Comparison of ENCODE assay signal across 17 mouse cellular contexts in the genomic region with DNA sequence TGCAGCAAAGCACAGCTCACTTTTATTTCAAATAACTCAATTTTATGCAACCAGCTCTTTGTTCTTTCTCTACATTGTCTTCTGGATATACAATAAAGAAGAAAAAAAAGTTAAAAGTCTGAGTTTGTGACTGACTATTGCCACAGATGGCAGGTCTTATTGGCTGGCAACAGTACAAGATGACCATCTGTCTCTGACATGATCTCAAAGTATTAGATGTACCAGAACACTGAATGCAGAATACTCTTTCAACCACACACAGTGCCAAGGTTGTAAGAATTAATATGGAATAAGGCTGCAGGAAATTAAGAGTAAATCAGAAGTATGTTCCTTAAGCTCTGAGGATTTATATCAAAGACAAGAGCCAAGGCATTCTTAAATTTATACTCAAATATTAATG. TPM values are rescaled to one million over a fixed set of nuclear protein-coding genes. Genes with fewer than 3 reads are reported as not detected.
DNase-seq lines count a peak whose midpoint lies in the region; ATAC-seq and TF ChIP-seq lines count a peak whose summit lies in the region.
"Had no signal": no experiment of that assay in that cellular context is flagged by ENCODE, and none has a peak within 500 bp of the region (broad histone marks: within the 10 kb centered on the region; RNA-seq: fewer than 3 reads in every experiment).

No protein-coding gene starts in this region.

- no peak for TF ChIP-seq EP300 in liver, postnatal 0 days (IDR thresholded peaks at IDR 0.05; ENCODE audit: low read depth)

- peak; percentile 85 for ATAC-seq in cerebellum, adult (ENCODE audit: insufficient number of reproducible peaks, low FRiP score, low TSS enrichment)
- no peak for ATAC-seq in liver, postnatal 0 days
- no peak for ATAC-seq in intestine, postnatal 0 days
- ATAC-seq: midbrain, embryonic 13.5 days had no signal

- no peaks in the 10 kb centered on the region; the same call in 1 of the 2 replicates for H3K36me3 ChIP-seq in thymus, adult 2 months (ENCODE audit: control insufficient read depth, insufficient read depth, low read length)
- H3K36me3 ChIP-seq in liver, postnatal 0 days (replicated peaks; ENCODE audit: insufficient read depth, low read length): no peaks in the 10 kb centered on the region
- H3K36me3 ChIP-seq in intestine, postnatal 0 days (ENCODE audit: control insufficient read depth, insufficient read depth): no peaks in the 10 kb centered on the region
- H3K36me3 ChIP-seq: limb, embryonic 13.5 days; midbrain, embryonic 13.5 days had no signal

- no peak overlapping the region for H3K9ac ChIP-seq in liver, postnatal 0 days (replicated peaks)
- no peak overlapping the region for H3K9ac ChIP-seq in intestine, postnatal 0 days (ENCODE audit: low read depth, low read length)
- H3K9ac ChIP-seq: limb, embryonic 13.5 days; liver, embryonic 13.5 days; lung, embryonic 15.5 days; midbrain, embryonic 13.5 days had no signal

- no peaks in the 10 kb centered on the region for H3K27me3 ChIP-seq in thymus, adult 2 months (ENCODE audit: control insufficient read depth, insufficient read depth, low read length)
- no peaks in the 10 kb centered on the region for H3K27me3 ChIP-seq in liver, postnatal 0 days (ENCODE audit: insufficient read depth, low read length)
- H3K27me3 ChIP-seq in intestine, postnatal 0 days (replicated peaks; ENCODE audit: control insufficient read depth, insufficient read depth, low read length): no peaks in the 10 kb centered on the region
- H3K27me3 ChIP-seq: limb, embryonic 13.5 days; liver, embryonic 13.5 days; lung, embryonic 15.5 days had no signal

- TF ChIP-seq CTCF in layer of hippocampus, adult 2 months (conservative IDR thresholded peaks at IDR 0.05): no peak
- no peak for TF ChIP-seq CTCF in thymus, adult 2 months (IDR thresholded peaks at IDR 0.05; ENCODE audit: borderline replicate concordance, control insufficient read depth, extremely low read depth, insufficient read depth, low read length, poor library complexity)
- no peak for TF ChIP-seq CTCF in liver, postnatal 0 days (IDR thresholded peaks at IDR 0.05; ENCODE audit: low read depth)
- no peak for TF ChIP-seq CTCF in intestine, postnatal 0 days (IDR thresholded peaks at IDR 0.05; ENCODE audit: low read depth)

- no peak for TF ChIP-seq POLR2A in thymus, adult 2 months (IDR thresholded peaks at IDR 0.05; ENCODE audit: control insufficient read depth, extremely low read depth, insufficient read depth, low read length, poor library complexity)

- no peak for DNase-seq in cerebellum, postnatal 4 days (ENCODE audit: low spot score in 2 of 2)
- no peak for DNase-seq in layer of hippocampus, adult 2 months (ENCODE audit: low spot score in 2 of 2)
- DNase-seq in layer of hippocampus, adult 9-11 months: no peak
- DNase-seq in cerebellum, adult 9-10 months: peak; percentile 83
- no peak for DNase-seq in thymus, adult 2 months
- DNase-seq in liver, postnatal 0 days: no peak
- DNase-seq: adrenal gland, postnatal 10 days; kidney, adult 2 months; kidney, postnatal 14 days; liver, embryonic 13.5 days; thymus, postnatal 14 days had no signal

- no peaks in the 10 kb centered on the region for H3K9me3 ChIP-seq in liver, postnatal 0 days (ENCODE audit: low read length)
- H3K9me3 ChIP-seq in intestine, postnatal 0 days (ENCODE audit: control insufficient read depth): no peaks in the 10 kb centered on the region
- H3K9me3 ChIP-seq: limb, embryonic 13.5 days; liver, embryonic 13.5 days; lung, embryonic 15.5 days; midbrain, embryonic 13.5 days had no signal

- H3K27ac ChIP-seq in layer of hippocampus, adult 2 months: peak overlapping the region; percentile 82
- no peak overlapping the region for H3K27ac ChIP-seq in thymus, adult 2 months (ENCODE audit: control insufficient read depth, insufficient read depth, low read length)
- H3K27ac ChIP-seq in liver, postnatal 0 days (ENCODE audit: low read depth): no peak overlapping the region
- no peak overlapping the region for H3K27ac ChIP-seq in intestine, postnatal 0 days (ENCODE audit: low read depth, low read length)
- H3K27ac ChIP-seq: limb, embryonic 13.5 days; liver, embryonic 13.5 days; lung, embryonic 15.5 days; midbrain, embryonic 13.5 days had no signal

- no peak overlapping the region for H3K4me3 ChIP-seq in layer of hippocampus, adult 2 months
- H3K4me3 ChIP-seq in thymus, adult 2 months (ENCODE audit: control insufficient read depth, insufficient read depth, low read length): no peak overlapping the region
- H3K4me3 ChIP-seq in liver, postnatal 0 days (ENCODE audit: low read depth, low read length): no peak overlapping the region
- no peak overlapping the region for H3K4me3 ChIP-seq in intestine, postnatal 0 days (ENCODE audit: low read depth, low read length)
- H3K4me3 ChIP-seq: limb, embryonic 13.5 days; liver, embryonic 13.5 days; lung, embryonic 15.5 days; midbrain, embryonic 13.5 days had no signal

- no peak overlapping the region for H3K4me2 ChIP-seq in liver, postnatal 0 days (ENCODE audit: low read depth, low read length)
- no peak overlapping the region for H3K4me2 ChIP-seq in intestine, postnatal 0 days (replicated peaks; ENCODE audit: low read depth)
- H3K4me2 ChIP-seq: limb, embryonic 13.5 days; liver, embryonic 13.5 days; lung, embryonic 15.5 days; midbrain, embryonic 13.5 days had no signal

- H3K4me1 ChIP-seq in thymus, adult 2 months (replicated peaks; ENCODE audit: control insufficient read depth, insufficient read depth, low read length): no peaks in the 10 kb centered on the region
- no peaks in the 10 kb centered on the region for H3K4me1 ChIP-seq in liver, postnatal 0 days (ENCODE audit: insufficient read depth)
- no peaks in the 10 kb centered on the region for H3K4me1 ChIP-seq in intestine, postnatal 0 days (replicated peaks; ENCODE audit: control insufficient read depth, insufficient read depth, low read length)
- H3K4me1 ChIP-seq: limb, embryonic 13.5 days; liver, embryonic 13.5 days; lung, embryonic 15.5 days; midbrain, embryonic 13.5 days had no signal

RNA-seq across cellular contexts. Expression of a gene that starts 12.1 kb away (rescaled TPM):
- total RNA-seq in layer of hippocampus, adult 2 months (2021): 10 to 100 TPM; 34.0 to 34.1 TPM
- 13.3 and 17.7 TPM in 2 replicates for polyA plus RNA-seq in thymus, adult 2 months (2012; rRNA removed)
- 3.7 and 4.5 TPM in 2 replicates for polyA plus RNA-seq in liver, postnatal 0 days (2015; fragmentation: Nextera tagmentation; extraction: Ambion mirVana)
- 8.5 and 9.2 TPM in 2 replicates for polyA plus RNA-seq in intestine, postnatal 0 days (2015; fragmentation: Nextera tagmentation; extraction: Ambion mirVana)

RNA-seq across cellular contexts. Expression of a gene that starts 17.6 kb away (rescaled TPM):
- under 1 TPM in 1 of 2 experiments, not detected in 1; 0.93 TPM for total RNA-seq in layer of hippocampus, adult 2 months (2021)
- not detected in 2 replicates for polyA plus RNA-seq in thymus, adult 2 months (2012; rRNA removed)
- polyA plus RNA-seq in liver, postnatal 0 days (2015; fragmentation: Nextera tagmentation; extraction: Ambion mirVana): 0.62 and 0.75 TPM in 2 replicates
- 0.78 and 1.2 TPM in 2 replicates for polyA plus RNA-seq in intestine, postnatal 0 days (2015; fragmentation: Nextera tagmentation; extraction: Ambion mirVana)
- polyA plus RNA-seq: kidney, adult 2 months; small intestine, adult 2 months had no signal
